ENCODE assay signal across 16 mouse cellular contexts in the genomic region with DNA sequence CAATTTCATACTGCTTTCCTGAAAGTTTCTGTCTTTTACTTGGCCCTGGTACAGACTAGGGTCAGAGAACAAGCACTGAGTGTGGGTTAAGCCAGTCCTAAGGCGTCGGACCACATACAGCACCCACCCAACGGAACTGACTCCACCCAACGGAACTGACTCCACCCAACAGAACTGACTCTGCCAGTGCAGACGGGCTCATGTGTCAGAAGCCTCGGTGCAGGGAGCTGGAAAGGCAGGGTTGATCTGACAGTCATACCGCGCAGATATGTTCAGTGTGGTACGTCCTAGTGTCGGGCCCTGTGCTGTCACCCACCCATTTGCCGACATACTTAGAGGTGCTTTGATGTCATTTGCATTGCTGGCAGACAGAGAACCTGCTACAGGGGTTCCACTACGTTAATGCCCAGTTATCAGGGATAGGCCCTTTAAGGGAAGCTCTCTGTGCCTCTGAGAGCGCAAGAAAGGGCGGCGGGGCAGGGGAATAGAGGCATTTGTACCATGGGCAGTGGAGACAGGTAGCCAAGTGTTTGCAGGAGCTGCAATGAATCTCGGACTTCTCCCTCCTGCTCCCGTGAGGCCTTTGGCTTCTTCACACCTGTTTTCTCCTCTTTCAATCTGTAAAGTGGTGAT. TPM values are rescaled to one million over a fixed set of nuclear protein-coding genes. Genes with fewer than 3 reads are reported as not detected.
DNase-seq lines count a peak whose midpoint lies in the region; ATAC-seq and TF ChIP-seq lines count a peak whose summit lies in the region.
"Had no signal": no experiment of that assay in that cellular context is flagged by ENCODE, and none has a peak within 500 bp of the region (broad histone marks: within the 10 kb centered on the region; RNA-seq: fewer than 3 reads in every experiment).

No protein-coding gene starts in this region.

- no peak overlapping the region for H3K27ac ChIP-seq in lung, postnatal 0 days (ENCODE audit: low read length)
- peak overlapping the region; percentile 70 for H3K27ac ChIP-seq in liver, postnatal 0 days (ENCODE audit: low read depth)
- no peak overlapping the region for H3K27ac ChIP-seq in layer of hippocampus, adult 2 months
- no peak overlapping the region for H3K27ac ChIP-seq in forebrain, embryonic 15.5 days (replicated peaks)
- H3K27ac ChIP-seq: forebrain, embryonic 12.5 days; midbrain, embryonic 12.5 days; neural tube, embryonic 12.5 days had no signal

- peak; percentile 36 for DNase-seq in lung, postnatal 36 days
- no peak for DNase-seq in lung, postnatal 0 days (ENCODE audit: low spot score)
- DNase-seq in c-Kit-positive CD71-positive TER-119-positive erythroid progenitor cells, embryonic 14.5 days (ENCODE audit: low spot score), result peak; percentile 88
- DNase-seq in liver, postnatal 0 days, result peak; percentile 69
- DNase-seq in cerebellum, postnatal 25 days, result no peak
- no peak for DNase-seq in layer of hippocampus, adult 2 months (ENCODE audit: low spot score in 2 of 2)
- DNase-seq: gastrocnemius, postnatal 25 days; heart, postnatal 10 days; kidney, adult 11 months; layer of hippocampus, postnatal 36 days; thymus, adult 2 months had no signal

- WGBS in lung, postnatal 0 days, result 81% methylated on average over 17 of the region's 17 CpGs
- WGBS in liver, postnatal 0 days (ENCODE audit: insufficient replicate concordance), result 67% methylated on average over 17 of the region's 17 CpGs
- 91% methylated on average over 17 of the region's 17 CpGs for WGBS in forebrain, embryonic 15.5 days

- TF ChIP-seq EP300 in lung, postnatal 0 days (IDR thresholded peaks at IDR 0.05), result no peak
- TF ChIP-seq EP300 in liver, postnatal 0 days (IDR thresholded peaks at IDR 0.05; ENCODE audit: low read depth), result no peak

- ATAC-seq in lung, postnatal 0 days, result no peak
- ATAC-seq in liver, postnatal 0 days, result peak; percentile 86
- ATAC-seq in forebrain, embryonic 15.5 days (replicated peaks), result no peak
- ATAC-seq: CD4-positive, CD25-positive, alpha-beta regulatory T cell, adult 4 months had no signal

- no peaks in the 10 kb centered on the region for H3K27me3 ChIP-seq in lung, postnatal 0 days (replicated peaks; ENCODE audit: insufficient read depth, low read length)
- H3K27me3 ChIP-seq in liver, postnatal 0 days (ENCODE audit: insufficient read depth, low read length), result no peaks in the 10 kb centered on the region
- no peaks in the 10 kb centered on the region for H3K27me3 ChIP-seq in forebrain, embryonic 15.5 days
- H3K27me3 ChIP-seq: forebrain, embryonic 12.5 days; midbrain, embryonic 12.5 days; neural tube, embryonic 12.5 days had no signal

- H3K36me3 ChIP-seq in lung, postnatal 0 days (ENCODE audit: insufficient read depth, low read length), result peaks cover 7% of the 10 kb centered on the region; the same call in 1 of the 2 replicates
- H3K36me3 ChIP-seq in liver, postnatal 0 days (replicated peaks; ENCODE audit: insufficient read depth, low read length), result peaks cover 43% of the 10 kb centered on the region
- H3K36me3 ChIP-seq in forebrain, embryonic 15.5 days, result peaks cover 12% of the 10 kb centered on the region; the same call in 1 of the 2 replicates
- H3K36me3 ChIP-seq: forebrain, embryonic 12.5 days had no signal

- H3K9ac ChIP-seq in lung, postnatal 0 days (replicated peaks; ENCODE audit: low read depth), result no peak overlapping the region
- no peak overlapping the region for H3K9ac ChIP-seq in liver, postnatal 0 days (replicated peaks)
- no peak overlapping the region for H3K9ac ChIP-seq in forebrain, embryonic 15.5 days (replicated peaks)
- H3K9ac ChIP-seq: forebrain, embryonic 12.5 days; midbrain, embryonic 12.5 days; neural tube, embryonic 12.5 days had no signal

- no peak for TF ChIP-seq CTCF in lung, postnatal 0 days (IDR thresholded peaks at IDR 0.05)
- TF ChIP-seq CTCF in liver, postnatal 0 days (IDR thresholded peaks at IDR 0.05; ENCODE audit: low read depth), result no peak
- no peak for TF ChIP-seq CTCF in layer of hippocampus, adult 2 months (conservative IDR thresholded peaks at IDR 0.05)

- H3K4me1 ChIP-seq in lung, postnatal 0 days (ENCODE audit: insufficient read depth, low read depth, low read length), result no peaks in the 10 kb centered on the region; the same call in 1 of the 2 replicates
- peaks cover 31% of the 10 kb centered on the region for H3K4me1 ChIP-seq in liver, postnatal 0 days (ENCODE audit: insufficient read depth)
- no peaks in the 10 kb centered on the region for H3K4me1 ChIP-seq in forebrain, embryonic 15.5 days
- H3K4me1 ChIP-seq: midbrain, embryonic 12.5 days; neural tube, embryonic 12.5 days had no signal

- no peaks in the 10 kb centered on the region for H3K9me3 ChIP-seq in lung, postnatal 0 days (ENCODE audit: low read length)
- H3K9me3 ChIP-seq in liver, postnatal 0 days (ENCODE audit: low read length), result no peaks in the 10 kb centered on the region
- H3K9me3 ChIP-seq in forebrain, embryonic 15.5 days, result no peaks in the 10 kb centered on the region
- H3K9me3 ChIP-seq: forebrain, embryonic 12.5 days; midbrain, embryonic 12.5 days; neural tube, embryonic 12.5 days had no signal

- no peak overlapping the region for H3K4me3 ChIP-seq in lung, postnatal 0 days (ENCODE audit: low read depth, low read length)
- no peak overlapping the region for H3K4me3 ChIP-seq in liver, postnatal 0 days (ENCODE audit: low read depth, low read length)
- H3K4me3 ChIP-seq in layer of hippocampus, adult 2 months, result no peak overlapping the region
- no peak overlapping the region for H3K4me3 ChIP-seq in forebrain, embryonic 15.5 days
- H3K4me3 ChIP-seq: forebrain, embryonic 12.5 days; midbrain, embryonic 12.5 days; neural tube, embryonic 12.5 days had no signal

- no peak overlapping the region for H3K4me2 ChIP-seq in lung, postnatal 0 days (replicated peaks; ENCODE audit: low read depth, low read length)
- peak overlapping the region; percentile 64 for H3K4me2 ChIP-seq in liver, postnatal 0 days (ENCODE audit: low read depth, low read length)
- H3K4me2 ChIP-seq in forebrain, embryonic 15.5 days (replicated peaks), result no peak overlapping the region
- H3K4me2 ChIP-seq: forebrain, embryonic 12.5 days; midbrain, embryonic 12.5 days; neural tube, embryonic 12.5 days had no signal

RNA-seq across cellular contexts. Expression of a gene that starts 38.5 kb away (rescaled TPM):
- polyA plus RNA-seq in lung, postnatal 0 days (2015; fragmentation: Nextera tagmentation; extraction: Ambion mirVana), result 1.1 and 1.6 TPM in 2 replicates
- 93.3 and 104 TPM in 2 replicates for polyA plus RNA-seq in liver, postnatal 0 days (2015; fragmentation: Nextera tagmentation; extraction: Ambion mirVana)
- not detected for total RNA-seq in layer of hippocampus, adult 2 months (2021)
- 0.13 TPM in 1 of 2 replicates, not detected in the other for polyA plus RNA-seq in forebrain, embryonic 15.5 days (2015; fragmentation: Nextera tagmentation; extraction: Ambion mirVana)
- total RNA-seq: gastrocnemius, postnatal 25 days; heart, postnatal 10 days; layer of hippocampus, postnatal 36 days had no signal
- polyA plus RNA-seq: forebrain, embryonic 12.5 days; neural tube, embryonic 12.5 days had no signal

Comparison
In these comparisons a context has a peak if more than half of its experiments do, and no peak if none do; other contexts are left out.
1. DNase-seq: peak in lung, postnatal 36 days (single experiment), c-Kit-positive CD71-positive TER-119-positive erythroid progenitor cells, embryonic 14.5 days (single experiment) and liver, postnatal 0 days (single experiment); none in lung, postnatal 0 days (single experiment), cerebellum, postnatal 25 days (0 of 2) and layer of hippocampus, adult 2 months (0 of 2).
2. RNA of a gene that starts 38.5 kb away (polyA plus RNA-seq): 93.3 to 104 TPM in liver, postnatal 0 days; 1.1 to 1.6 TPM in lung, postnatal 0 days and 0.13 TPM in forebrain, embryonic 15.5 days; every median in the first group is over 10 times any median in the second.